Mouse (Mus musculus) spleen, embryonic (tissue): Measurements from ENCODE around the gene Msto1.
"Not testable (repeated sequence)": the region's sequence is repeated elsewhere in the genome, so short reads cannot be mapped to it uniquely, and the experiment has no call there.

ENCODE experiments used
- CTCF ChIA-PET: fragments of 350-600 bp; sonication (Branson Sonifier 250); formaldehyde crosslinking; loops from one replicate; lab custom pipeline; 2022; lab: Charles Lee

The Msto1 gene

GRCm38 (mm10) chr3:88905741-88906140 is 8.1 kb downstream of the Msto1 start:
- CTCF ChIA-PET, result no interaction called here

GRCm38 (mm10) chr3:88905209-88905608 is 8.6 kb downstream of the Msto1 start:
- CTCF ChIA-PET, result no interaction called here

GRCm38 (mm10) chr3:88904803-88905202 is 9.0 kb downstream of the Msto1 start:
- CTCF ChIA-PET, result no interaction called here

GRCm38 (mm10) chr3:88893011-88893410 is 20.8 kb downstream of the Msto1 start:
- CTCF ChIA-PET, result not testable (repeated sequence)

DNA sequence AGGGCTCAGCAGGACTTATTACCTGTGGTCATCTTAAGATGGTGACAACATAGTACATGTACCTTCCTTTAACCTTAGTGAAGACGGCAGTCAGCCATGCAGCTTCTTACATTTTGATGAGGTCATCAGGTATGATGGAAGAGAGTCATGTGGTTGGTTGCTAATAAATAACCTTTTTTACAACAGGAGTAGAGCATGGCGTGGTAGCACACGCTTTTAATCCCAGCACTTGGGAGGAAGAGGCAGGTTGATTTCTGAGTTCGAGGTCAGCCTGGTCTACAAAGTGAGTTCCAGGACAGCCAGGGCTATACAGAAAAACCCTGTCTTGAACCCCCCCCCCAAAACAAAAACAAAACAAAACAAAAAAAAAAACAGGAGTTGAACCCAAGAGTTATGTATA is 31.3 kb downstream of the Msto1 start:
- CTCF ChIA-PET, result not testable (repeated sequence)

DNA sequence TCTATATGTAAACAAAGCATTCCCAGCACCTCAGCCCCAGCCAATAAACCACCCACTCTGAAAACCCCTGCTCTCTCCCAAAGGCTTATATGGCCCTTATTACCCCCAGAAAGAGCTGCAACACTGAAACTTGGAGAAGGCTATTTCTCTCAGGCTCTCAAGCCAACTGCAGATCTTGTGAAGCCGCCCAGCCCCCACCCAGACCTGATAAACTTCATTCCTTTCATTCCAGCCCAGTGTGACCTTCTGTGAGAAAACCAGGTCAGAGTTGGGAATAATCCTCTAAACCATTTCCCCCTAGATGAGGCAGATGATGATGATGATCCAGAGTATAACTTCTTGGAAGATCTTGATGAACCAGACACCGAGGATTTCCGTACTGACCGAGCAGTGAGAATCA is 45.4 kb downstream of the Msto1 start:
- CTCF ChIA-PET, result not testable (repeated sequence)

DNA sequence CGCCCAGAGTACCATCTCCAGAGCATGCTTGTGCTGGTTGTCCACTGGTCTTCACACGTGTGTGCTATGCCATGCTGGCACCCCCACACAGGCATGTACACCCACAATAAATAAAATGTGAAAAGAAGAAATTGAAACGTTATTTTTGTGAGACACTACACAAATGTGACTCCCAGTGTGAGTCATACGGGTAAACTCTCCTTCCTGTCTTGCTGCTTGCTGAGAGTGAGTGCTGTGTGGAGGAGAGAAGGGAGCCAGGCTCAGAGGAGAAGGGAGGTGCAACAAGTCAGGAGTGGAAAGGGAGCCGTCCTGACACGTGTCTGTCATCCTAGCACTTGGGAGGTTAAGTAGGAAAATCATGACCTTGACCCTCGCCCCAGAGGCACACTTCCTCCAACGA is 46.6 kb downstream of the Msto1 start:
- CTCF ChIA-PET, result not testable (repeated sequence)

- CTCF ChIA-PET, result not testable (repeated sequence)
Observed at GRCm38 (mm10) chr3:88866735-88867134, 47.1 kb downstream of the Msto1 start.

DNA sequence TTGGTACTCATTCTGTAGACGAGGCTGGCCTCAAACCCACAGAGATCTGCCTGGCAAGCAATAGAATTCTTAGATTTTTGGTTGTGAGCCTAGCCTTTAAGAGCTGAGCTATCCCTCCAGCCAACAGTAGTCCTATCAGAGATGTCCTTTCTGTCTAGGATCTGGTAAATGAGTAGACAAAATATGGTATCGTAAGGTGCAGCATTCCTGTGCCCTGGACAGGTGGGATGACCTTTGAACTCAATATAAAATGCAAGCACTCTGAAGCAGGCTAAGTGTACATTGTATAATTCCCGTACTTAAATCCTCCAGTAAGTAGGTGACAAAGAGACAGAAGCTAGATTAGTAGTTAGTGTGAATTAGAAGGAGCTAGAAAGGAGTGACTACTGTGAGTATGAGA is 51.7 kb downstream of the Msto1 start:
- CTCF ChIA-PET, result no interaction called here

DNA sequence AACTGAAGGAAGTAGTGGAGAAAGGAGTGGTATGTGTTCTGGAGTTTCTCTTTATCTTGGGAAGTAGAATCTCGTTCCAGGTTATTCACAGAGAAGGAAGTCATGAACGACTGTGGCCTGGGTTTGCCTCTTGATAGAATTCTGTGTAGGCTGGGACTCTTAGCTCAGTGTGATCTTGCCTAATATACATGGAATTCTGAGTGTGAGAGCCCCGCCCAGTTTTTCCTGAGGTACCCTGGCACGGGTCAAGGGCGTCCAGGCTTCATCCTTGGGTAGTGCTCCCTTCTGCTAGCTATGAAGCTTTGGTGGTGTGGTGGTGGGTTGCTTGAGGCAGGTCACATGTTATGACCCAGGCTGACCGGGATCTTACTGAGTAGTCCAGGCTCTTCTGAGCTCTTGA is 58.0 kb downstream of the Msto1 start:
- CTCF ChIA-PET, result no interaction called here
